Mouse (Mus musculus) left cerebral cortex, postnatal 36 days (tissue): ENCODE measurements around the gene Rae1. TPM values are rescaled to one million over a fixed set of nuclear protein-coding genes. Genes with fewer than 3 reads are reported as not detected.
A peak's percentile ranks its signal among the peaks of the same experiment; 100 is the strongest.

Experiments
- DNase-seq, 2 experiments: peaks; one replicate each; pipeline ENCODE4 v3.0.0; 2021 to 2022; ENCODE audit warnings: low spot score in 2 of 2, mixed read lengths in 1 of 2
- intact Hi-C: fragments of 180-260 bp; cut with DNase I; formaldehyde crosslinking; loops from one replicate; pipeline ENCODE4 v1.15.1; 2025
- total RNA-seq, 2 experiments: library from RNA; stranded (reverse); gene quantifications; 2 replicates each; pipeline ENCODE4 v1.2.3; 2021

Gene Rae1
- total RNA-seq, 2 experiments from 2014 or later, result 57.9 to 58.8 TPM

GRCm38 (mm10) chr2:172982776-172983561 lies 16.9 kb upstream of the Rae1 start:
- intact Hi-C loops, result no loop called here
- DNase-seq, result no peak

GRCm38 (mm10) chr2:172990161-172990560 lies 9.8 kb upstream of the Rae1 start:
- no peak for DNase-seq
- intact Hi-C loops, result no loop called here

DNA sequence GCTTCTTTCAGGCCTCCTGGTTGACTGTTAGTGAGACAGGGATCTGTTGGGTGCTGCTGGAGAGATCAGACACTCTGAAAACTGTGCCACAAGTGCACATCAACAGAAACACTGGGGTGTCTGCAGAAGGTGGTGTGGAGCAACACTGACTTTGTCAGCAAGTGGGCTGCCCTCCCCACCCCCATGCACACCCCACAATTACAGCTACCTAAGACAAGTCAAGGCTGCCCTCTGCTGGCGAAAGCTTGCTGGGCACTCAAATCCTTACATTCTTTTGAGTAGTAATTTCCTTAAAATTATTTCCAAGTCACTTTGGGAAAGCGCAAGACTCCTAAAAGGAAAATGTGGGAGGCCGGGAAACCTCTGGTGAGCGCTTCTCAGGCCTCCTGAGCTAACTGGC lies 3.7 kb upstream of the Rae1 start:
- intact Hi-C loops, result loop anchor here (1.0 to 5.0 kb wide), 2 partner anchors 165 to 519 kb away; no protein-coding TSS in a partner anchor
- peak; percentile 53 to 71 for DNase-seq

DNA sequence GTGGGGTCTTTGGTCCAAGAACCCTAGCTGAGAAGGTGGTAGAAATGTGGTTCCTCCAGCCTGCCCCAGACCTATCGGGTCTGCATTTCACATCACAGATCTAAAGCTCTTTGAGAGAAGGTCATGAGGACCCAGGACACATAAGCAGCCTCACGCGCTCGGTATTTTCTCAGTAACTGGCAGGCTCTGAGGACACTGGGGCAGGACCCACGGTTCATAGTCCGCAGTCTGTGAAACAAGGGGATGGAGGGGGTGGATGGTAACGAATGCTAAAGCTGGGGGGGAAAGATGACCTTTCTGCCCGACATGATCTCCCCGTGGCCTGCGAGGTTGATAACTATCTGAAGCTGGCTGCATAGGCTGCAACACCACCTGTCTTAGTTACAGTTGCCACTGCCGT lies 2.2 kb upstream of the Rae1 start:
- intact Hi-C loops, result loop anchor here (2.0 to 5.0 kb wide), 2 partner anchors 83 to 520 kb away; no protein-coding TSS in a partner anchor
- DNase-seq, result no peak

DNA sequence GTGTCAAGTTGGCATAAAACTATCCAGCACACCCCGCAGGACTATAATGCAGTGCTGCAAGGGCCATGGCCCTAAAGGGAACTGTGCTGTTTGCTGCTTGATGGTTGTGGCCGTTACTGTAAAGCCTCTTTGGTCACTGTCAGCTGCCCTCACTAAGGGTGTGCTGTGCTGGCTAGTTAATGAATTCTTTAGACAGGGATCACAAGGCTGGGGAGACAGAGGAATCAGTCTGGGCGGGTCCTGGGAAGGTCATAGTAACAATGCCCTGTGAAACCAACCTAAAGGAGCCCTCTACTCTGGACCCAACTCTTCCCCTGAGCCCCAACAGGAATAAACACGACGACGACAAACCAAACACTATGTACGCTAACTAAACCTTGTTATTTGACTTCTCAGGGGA lies 1.4 kb upstream of the Rae1 start:
- no peak for DNase-seq
- intact Hi-C loops, result loop anchor here (2.0 to 5.0 kb wide), 2 partner anchors 82 to 521 kb away; no protein-coding TSS in a partner anchor

- intact Hi-C loops, result no loop called here
- no peak for DNase-seq
Observed at GRCm38 (mm10) chr2:173000285-173000652, 352 bp downstream of the Rae1 start.

DNA sequence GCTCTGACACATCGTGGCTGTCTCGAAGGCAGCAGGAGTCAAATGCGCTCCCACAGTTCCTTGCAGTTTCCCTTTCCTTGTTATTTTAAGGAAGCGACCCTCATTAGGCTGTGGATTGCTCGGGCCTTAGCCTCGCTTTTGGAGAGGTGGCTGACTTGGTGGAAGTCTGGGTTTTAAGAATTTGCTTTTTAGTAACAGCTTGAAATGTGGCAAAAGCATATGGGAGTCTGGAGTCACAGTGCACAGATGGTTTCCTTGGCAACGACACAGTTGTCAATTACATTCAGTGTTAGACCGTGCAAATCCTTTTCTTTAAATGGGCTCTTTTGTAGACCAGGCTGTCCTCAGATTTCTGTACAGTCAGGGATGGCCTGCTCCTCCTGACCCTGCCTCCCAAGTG lies 1.0 kb downstream of the Rae1 start:
- intact Hi-C loops, result no loop called here
- peak in 1 of 2 experiments; percentile 25 for DNase-seq

DNA sequence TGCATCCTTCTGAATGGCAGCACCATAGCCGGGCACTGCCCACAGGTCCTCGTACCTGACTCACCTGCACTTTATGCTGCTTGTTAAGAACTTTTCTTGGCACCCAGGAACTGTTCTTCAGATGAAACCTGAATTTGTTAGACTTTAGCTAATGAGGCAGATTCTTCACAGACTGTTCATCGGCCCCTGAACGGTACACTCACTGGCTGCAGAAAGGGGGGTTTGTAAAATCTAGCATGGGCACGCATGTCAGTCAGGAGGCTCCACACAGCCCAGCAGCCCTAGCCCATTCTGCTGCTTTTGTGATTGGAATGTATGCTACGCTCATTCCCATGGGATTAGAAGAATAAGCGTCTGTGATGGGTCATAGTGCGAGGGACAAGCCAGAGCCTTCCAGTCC lies 3.8 kb downstream of the Rae1 start:
- intact Hi-C loops, result no loop called here
- no peak for DNase-seq

- no peak for DNase-seq
- intact Hi-C loops, result no loop called here
Observed at GRCm38 (mm10) chr2:173010220-173010717, 10.4 kb downstream of the Rae1 start.

- intact Hi-C loops, result no loop called here
- no peak for DNase-seq
Observed at GRCm38 (mm10) chr2:173011440-173011839, 11.5 kb downstream of the Rae1 start.

DNA sequence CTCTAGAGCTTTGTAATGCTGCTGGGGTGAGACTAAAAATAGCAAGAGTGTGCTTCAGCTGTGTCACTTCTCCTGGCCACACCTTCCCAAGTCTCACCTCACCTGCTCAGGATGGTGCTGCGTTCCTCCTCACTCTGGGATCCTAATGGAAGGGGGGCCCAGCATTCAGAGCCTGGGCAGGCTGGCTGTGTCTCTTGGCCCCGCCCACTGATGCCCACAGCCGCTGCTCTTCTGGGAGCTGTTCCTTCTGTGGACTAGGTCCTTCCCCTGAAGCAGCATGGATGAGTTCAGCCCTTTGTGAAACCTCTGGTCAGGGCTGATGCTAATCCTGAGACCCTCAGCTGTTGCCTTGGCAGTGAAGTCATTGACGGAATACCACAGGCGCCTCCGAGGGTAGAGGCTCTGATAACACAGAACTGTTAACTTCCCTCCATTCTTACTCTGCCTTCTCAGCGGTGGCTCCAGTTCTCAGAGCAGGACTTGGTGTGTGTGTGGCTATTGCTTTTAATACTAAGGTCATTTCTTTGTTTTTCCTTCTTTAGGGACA lies 14.9 kb downstream of the Rae1 start:
- intact Hi-C loops, result no loop called here
- DNase-seq, result no peak

GRCm38 (mm10) chr2:173017940-173018339 lies 18.0 kb downstream of the Rae1 start:
- intact Hi-C loops, result no loop called here
- DNase-seq, result no peak

DNA sequence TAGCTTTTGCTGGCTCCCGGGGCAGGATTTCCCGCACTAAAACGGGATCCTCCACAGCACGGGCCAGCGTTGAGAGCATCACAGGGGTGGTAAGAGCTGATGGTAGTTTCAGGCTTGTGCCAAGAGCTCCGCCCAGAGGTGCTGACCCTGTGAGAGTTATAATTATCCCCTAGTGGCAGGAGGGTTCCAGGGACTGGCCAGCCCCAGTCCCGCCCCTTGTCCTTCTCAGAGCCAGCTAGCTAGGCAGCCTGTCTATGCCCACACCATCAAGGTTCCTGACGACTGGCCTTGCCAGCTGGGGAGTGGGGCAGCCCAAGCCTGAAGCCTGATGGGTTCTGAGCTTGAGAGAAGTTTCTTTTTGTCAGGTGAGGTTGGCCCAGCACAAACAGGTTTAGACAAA lies 18.7 kb downstream of the Rae1 start:
- intact Hi-C loops, result no loop called here
- DNase-seq, result no peak

DNA sequence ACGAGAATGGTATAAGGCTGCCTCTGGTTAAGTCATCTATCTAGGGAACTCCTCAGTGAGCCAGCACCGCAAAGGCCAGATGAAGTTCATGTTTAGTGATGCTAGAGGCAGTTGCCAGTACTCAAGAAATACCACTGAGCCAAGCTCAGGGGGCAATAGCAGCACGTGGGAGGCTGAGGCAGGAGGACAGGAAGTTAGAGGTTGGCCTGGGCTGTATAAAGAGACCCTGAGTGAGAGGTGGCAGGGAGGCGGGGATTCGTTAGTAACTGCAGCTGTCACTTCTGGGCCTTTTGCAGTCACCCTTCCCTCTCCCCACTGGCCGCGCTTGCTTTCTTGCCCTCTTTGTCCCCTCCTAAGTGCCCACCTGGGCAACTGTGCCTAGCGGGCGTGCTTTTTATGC lies 19.4 kb downstream of the Rae1 start:
- DNase-seq, result no peak
- intact Hi-C loops, result no loop called here

DNA sequence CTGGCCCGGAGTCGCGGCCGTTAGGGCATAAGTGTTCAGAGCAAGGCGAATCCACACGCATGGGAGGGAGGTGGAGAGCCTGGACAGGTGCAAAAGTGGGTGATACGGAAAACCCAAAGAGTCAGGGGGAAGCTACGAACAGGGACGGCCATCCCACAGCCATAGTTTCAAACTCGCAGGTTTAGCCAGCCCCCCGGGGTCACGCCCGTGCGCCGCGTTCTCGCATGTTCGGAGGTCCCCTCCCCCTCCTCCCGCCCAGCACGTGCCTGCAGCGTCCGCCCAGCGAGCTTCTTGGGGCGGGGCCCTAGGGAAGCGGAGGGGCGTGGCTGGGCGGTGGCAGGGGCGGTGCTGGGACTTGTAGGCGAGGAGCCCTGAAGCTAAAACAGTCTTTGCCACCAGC lies 19.9 kb downstream of the Rae1 start:
- intact Hi-C loops, result loop anchor here (10.0 kb wide), 1 partner anchor 65 kb away; no protein-coding TSS in a partner anchor
- peak; percentile 75 to 77 for DNase-seq

DNA sequence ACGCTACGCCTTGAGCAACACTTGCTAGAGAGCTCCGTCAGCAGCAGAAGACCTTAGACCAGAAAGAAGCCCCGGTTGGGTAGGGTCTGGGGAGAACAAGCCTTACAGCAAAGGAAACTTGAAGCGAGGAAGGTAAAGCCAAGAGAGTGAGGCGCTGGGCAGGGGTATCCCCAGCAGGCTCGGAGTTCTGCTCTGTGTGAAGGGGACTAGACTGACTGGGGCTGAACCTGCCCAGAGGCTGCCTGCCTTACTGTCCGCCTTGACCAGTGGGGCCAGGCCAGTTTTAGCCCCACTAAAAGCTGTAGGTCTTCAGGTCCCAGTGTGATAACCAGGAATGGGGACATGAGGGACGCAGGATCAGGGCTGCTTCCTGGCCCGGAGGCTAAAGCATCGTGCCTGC lies 20.5 kb downstream of the Rae1 start, which contains the start of gene Rbm38:
TSS of gene Rbm38 (plus strand) at position 69 of the 400 bp plus-strand sequence.
- intact Hi-C loops, result loop anchor here (10.0 kb wide), 1 partner anchor 64 kb away; no protein-coding TSS in a partner anchor
- no peak for DNase-seq

GRCm38 (mm10) chr2:173021633-173022055 lies 21.7 kb downstream of the Rae1 start:
- peak; percentile 88 to 91 for DNase-seq
- intact Hi-C loops, result loop anchor here (10.0 kb wide), 1 partner anchor 63 kb away; no protein-coding TSS in a partner anchor

DNA sequence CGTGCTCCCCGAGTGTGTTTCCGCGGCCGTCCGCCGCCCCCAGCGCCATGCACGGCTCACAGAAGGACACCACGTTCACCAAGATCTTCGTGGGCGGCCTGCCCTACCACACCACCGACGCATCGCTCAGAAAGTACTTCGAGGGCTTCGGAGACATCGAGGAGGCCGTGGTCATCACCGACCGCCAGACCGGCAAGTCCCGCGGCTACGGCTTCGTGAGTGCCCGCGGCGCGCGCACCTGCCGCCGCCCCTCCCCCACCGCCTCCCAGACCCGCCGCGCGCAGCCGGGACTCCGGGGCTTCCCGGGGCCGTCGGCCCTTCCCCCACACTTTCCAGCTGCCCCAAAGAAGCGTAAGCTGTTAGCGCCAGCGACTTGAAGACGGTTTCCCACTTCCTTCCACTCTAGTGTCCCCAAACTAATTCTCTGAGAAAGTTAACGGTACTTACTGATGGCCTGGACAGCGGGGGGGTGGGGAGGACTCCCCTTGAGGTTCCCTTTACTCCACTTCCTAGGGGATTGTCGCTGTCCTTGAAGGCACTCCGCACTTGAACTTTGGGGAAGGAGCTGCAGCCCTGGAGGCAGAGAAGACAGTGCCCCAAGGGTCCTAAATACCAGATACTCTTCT lies 22.3 kb downstream of the Rae1 start:
- intact Hi-C loops, result loop anchor here (10.0 kb wide), 1 partner anchor 63 kb away; no protein-coding TSS in a partner anchor
- no peak for DNase-seq

GRCm38 (mm10) chr2:173022813-173023212 lies 22.9 kb downstream of the Rae1 start:
- intact Hi-C loops, result loop anchor here (10.0 kb wide), 1 partner anchor 62 kb away; no protein-coding TSS in a partner anchor
- DNase-seq, result no peak

DNA sequence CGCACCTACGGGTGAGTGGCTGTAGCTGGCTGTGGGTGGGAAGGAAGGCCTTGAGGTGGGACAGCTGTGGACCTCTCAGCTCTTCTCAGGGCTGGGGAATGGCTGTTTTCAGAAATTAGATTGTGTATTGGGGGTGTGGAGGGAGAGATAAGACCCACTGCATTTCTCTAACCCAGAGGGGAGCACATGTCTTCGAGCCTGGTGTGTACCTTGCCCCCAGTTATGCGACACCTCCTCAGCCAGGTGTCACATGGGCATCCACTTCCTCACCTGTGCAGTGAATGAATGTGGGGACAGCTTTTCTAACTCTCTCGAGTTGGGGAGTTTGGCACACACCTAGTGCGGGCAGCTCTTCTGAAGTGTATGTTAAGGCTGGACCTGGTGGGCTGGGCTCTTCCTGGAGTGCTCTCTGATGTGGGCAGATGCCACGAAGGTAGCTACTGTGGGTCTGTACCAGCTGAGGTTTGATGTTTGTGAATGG lies 23.5 kb downstream of the Rae1 start:
- intact Hi-C loops, result loop anchor here (10.0 kb wide), 1 partner anchor 61 kb away; no protein-coding TSS in a partner anchor
- no peak for DNase-seq
